Mouse (Mus musculus): ENCODE measurements around the gene Wscd2. TPM values are rescaled to one million over a fixed set of nuclear protein-coding genes. Genes with fewer than 3 reads are reported as not detected.

Wscd2 gene
- polyA plus RNA-seq, 1 experiment from 2014 or later, result 4.0 TPM

DNA sequence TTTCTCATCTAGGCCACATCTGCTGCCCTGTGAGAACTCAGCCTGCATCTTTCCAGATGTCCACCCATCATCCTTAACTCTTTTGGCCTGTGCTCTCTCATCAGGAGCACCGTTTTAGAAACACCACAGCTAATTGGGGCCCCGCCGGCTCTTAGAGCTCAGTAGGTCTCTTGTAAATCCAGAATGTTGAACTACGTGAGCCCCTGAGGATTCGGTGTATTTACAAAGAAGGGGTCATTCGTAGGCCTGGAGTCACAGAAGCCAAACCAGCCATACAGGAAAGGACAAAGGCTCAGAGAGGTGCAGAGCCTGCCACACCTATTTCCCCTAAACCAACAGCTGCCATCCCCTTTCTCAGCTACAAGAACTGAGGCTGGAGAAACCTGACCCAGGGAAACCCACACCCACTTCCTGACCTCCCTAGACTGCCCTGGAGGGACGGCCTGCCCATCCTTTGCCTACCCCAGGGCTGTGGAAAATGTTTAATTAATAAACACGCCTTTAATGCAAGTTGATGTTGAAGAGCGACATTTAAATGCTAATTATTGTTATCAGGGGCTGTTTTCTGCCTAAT is 106.7 kb downstream of the Wscd2 start:
- Histone ChIP-seq H3K4me3 (no peak overlapping the region), H3K36me3 (no peaks in the 10 kb centered on the region), H3K9me3 (no peaks in the 10 kb centered on the region), H3K9ac (no peak overlapping the region), H3K4me2 (no peak overlapping the region), H3K4me1 (no peaks in the 10 kb centered on the region), H3K27me3 (replicated peaks) (peaks cover 4% of the 10 kb centered on the region; the same call in 1 of the 2 replicates), H3K27ac (replicated peaks) (no peak overlapping the region)
- WGBS, result 62% methylated on average over 9 of the region's 9 CpGs
- ATAC-seq (ENCODE audit: extremely low read depth, insufficient number of reproducible peaks, low FRiP score, low TSS enrichment), result no peak

DNA sequence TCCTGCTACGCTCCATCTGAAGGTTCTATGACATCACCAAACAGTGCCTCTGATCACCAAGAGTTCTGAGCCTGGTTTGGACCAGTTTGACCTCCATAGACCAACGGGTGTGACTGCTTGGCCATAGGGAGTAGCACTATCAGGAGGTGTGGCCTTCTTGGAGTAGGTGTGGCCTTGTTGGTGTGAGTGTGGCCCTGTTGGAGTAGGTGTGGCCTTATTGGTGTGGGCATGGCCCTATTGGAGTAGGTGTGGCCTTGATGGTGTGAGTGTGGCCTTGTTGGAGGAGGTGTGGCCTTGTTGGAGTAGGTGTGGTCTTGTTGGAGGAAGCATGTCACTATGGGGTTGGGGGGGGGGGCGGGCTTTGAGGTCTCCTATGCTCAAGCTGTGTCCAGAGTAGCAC is 110.0 kb downstream of the Wscd2 start:
- H3K36me3 ChIP-seq, result no peaks in the 10 kb centered on the region
- H3K9ac ChIP-seq, result no peak overlapping the region
- WGBS, result 77% methylated on average over 3 of the region's 3 CpGs
- ATAC-seq (ENCODE audit: extremely low read depth, insufficient number of reproducible peaks, low FRiP score, low TSS enrichment), result no peak
- H3K4me3 ChIP-seq, result no peak overlapping the region
- no peaks in the 10 kb centered on the region for H3K9me3 ChIP-seq
- H3K4me1 ChIP-seq, result no peaks in the 10 kb centered on the region
- H3K27me3 ChIP-seq (replicated peaks), result no peaks in the 10 kb centered on the region; the same call in 1 of the 2 replicates
- no peak overlapping the region for H3K27ac ChIP-seq (replicated peaks)
- H3K4me2 ChIP-seq, result no peak overlapping the region

- H3K36me3 ChIP-seq, result no peaks in the 10 kb centered on the region
- ATAC-seq (ENCODE audit: extremely low read depth, insufficient number of reproducible peaks, low FRiP score, low TSS enrichment), result no peak
- no peaks in the 10 kb centered on the region for H3K9me3 ChIP-seq
- no peaks in the 10 kb centered on the region; the same call in 1 of the 2 replicates for H3K27me3 ChIP-seq (replicated peaks)
- H3K27ac ChIP-seq (replicated peaks), result no peak overlapping the region
- no peak overlapping the region for H3K4me2 ChIP-seq
- H3K9ac ChIP-seq, result no peak overlapping the region
- 81% methylated on average over 4 of the region's 4 CpGs for WGBS
- H3K4me1 ChIP-seq, result no peaks in the 10 kb centered on the region
- no peak overlapping the region for H3K4me3 ChIP-seq
These were observed 110.7 kb downstream of the Wscd2 start for GRCm38 (mm10) chr5:113600803-113601202.

GRCm38 (mm10) chr5:113603471-113603870 is 113.3 kb downstream of the Wscd2 start:
- Histone ChIP-seq H3K27me3 (replicated peaks) (peaks cover 6% of the 10 kb centered on the region), H3K27ac (replicated peaks) (no peak overlapping the region), H3K4me2 (no peak overlapping the region), H3K4me3 (no peak overlapping the region), H3K36me3 (no peaks in the 10 kb centered on the region), H3K9me3 (no peaks in the 10 kb centered on the region), H3K9ac (no peak overlapping the region), H3K4me1 (peaks cover 14% of the 10 kb centered on the region; the same call in 1 of the 2 replicates)
- ATAC-seq (ENCODE audit: extremely low read depth, insufficient number of reproducible peaks, low FRiP score, low TSS enrichment), result no peak
- WGBS, result 59% methylated on average over 9 of the region's 9 CpGs

GRCm38 (mm10) chr5:113604758-113605157 is 114.6 kb downstream of the Wscd2 start:
- Histone ChIP-seq H3K27me3 (replicated peaks) (peaks cover 12% of the 10 kb centered on the region), H3K9me3 (no peaks in the 10 kb centered on the region), H3K4me3 (no peak overlapping the region), H3K36me3 (no peaks in the 10 kb centered on the region), H3K27ac (replicated peaks) (no peak overlapping the region), H3K4me2 (no peak overlapping the region), H3K9ac (no peak overlapping the region), H3K4me1 (peaks cover 16% of the 10 kb centered on the region; the same call in 1 of the 2 replicates)
- ATAC-seq (ENCODE audit: extremely low read depth, insufficient number of reproducible peaks, low FRiP score, low TSS enrichment), result no peak
- WGBS, result 60% methylated on average over 4 of the region's 4 CpGs

DNA sequence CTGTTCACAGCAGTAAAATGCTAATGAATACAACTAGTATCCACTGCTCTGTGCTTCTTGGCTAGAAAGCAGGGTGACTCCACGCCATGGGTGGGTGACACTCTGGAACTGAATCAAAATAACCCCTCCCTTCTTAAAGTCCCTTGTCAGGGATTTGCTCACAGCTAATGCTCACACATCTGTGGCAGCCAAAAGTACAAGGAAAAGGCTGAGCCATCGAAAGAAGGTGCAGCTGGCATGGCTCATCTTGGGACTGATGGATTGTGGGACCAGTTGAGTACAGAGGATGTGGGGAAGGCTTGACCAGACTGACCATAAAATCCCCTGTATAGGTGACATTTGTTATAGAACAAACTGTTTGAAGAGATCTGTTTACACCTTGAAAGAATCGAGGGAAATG is 116.0 kb downstream of the Wscd2 start:
- WGBS, result 66% methylated on average over 3 of the region's 3 CpGs
- no peak for ATAC-seq (ENCODE audit: extremely low read depth, insufficient number of reproducible peaks, low FRiP score, low TSS enrichment)
- Histone ChIP-seq H3K4me3 (no peak overlapping the region), H3K27ac (replicated peaks) (no peak overlapping the region), H3K9ac (no peak overlapping the region), H3K4me2 (no peak overlapping the region), H3K36me3 (no peaks in the 10 kb centered on the region), H3K4me1 (peaks cover 16% of the 10 kb centered on the region; the same call in 1 of the 2 replicates), H3K27me3 (replicated peaks) (peaks cover 22% of the 10 kb centered on the region), H3K9me3 (no peaks in the 10 kb centered on the region)

- H3K4me2 ChIP-seq, result no peak overlapping the region
- peaks cover 20% of the 10 kb centered on the region for H3K4me1 ChIP-seq
- H3K36me3 ChIP-seq, result no peaks in the 10 kb centered on the region
- no peaks in the 10 kb centered on the region for H3K9me3 ChIP-seq
- H3K27me3 ChIP-seq (replicated peaks), result peaks cover 26% of the 10 kb centered on the region
- 66% methylated on average over 8 of the region's 8 CpGs for whole genome bisulfite sequencing
- ATAC-seq (ENCODE audit: extremely low read depth, insufficient number of reproducible peaks, low FRiP score, low TSS enrichment), result no peak
- H3K27ac ChIP-seq (replicated peaks), result peak overlapping the region; percentile 28; the same call in 1 of the 2 replicates
- H3K4me3 ChIP-seq, result no peak overlapping the region
- no peak overlapping the region for H3K9ac ChIP-seq
These were observed 117.0 kb downstream of the Wscd2 start for GRCm38 (mm10) chr5:113606961-113607785.

DNA sequence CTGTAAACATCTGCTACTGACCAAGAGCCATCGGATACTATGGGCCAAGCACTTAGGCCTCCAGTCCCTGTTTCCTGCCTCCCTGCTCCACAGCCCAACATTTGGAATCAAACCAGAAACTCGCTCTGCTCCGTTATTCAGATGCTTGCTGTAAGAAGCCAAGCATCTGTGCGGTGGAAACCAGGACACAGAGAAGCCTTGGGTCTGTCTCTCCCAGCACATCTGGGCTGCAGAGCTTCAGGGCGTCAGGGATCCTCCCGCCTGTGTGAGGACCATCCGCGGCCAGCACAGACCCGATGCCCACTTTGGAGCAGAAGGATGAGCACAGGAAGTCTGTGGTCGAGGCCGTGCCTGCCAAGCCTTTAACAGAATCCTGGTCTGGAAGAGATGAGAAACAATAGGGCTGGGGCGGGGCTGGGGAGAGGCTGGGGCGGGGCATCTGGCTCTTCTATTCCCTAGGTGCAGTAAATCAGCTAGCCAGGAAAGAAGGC is 117.9 kb downstream of the Wscd2 start:
- H3K9ac ChIP-seq, result no peak overlapping the region
- H3K4me2 ChIP-seq, result no peak overlapping the region
- H3K4me3 ChIP-seq, result no peak overlapping the region
- no peaks in the 10 kb centered on the region for H3K36me3 ChIP-seq
- 25% methylated on average over 13 of the region's 13 CpGs for WGBS
- H3K27me3 ChIP-seq (replicated peaks), result peaks cover 26% of the 10 kb centered on the region
- H3K4me1 ChIP-seq, result peaks cover 20% of the 10 kb centered on the region
- peak overlapping the region; percentile 28; the same call in 1 of the 2 replicates for H3K27ac ChIP-seq (replicated peaks)
- ATAC-seq (ENCODE audit: extremely low read depth, insufficient number of reproducible peaks, low FRiP score, low TSS enrichment), result no peak
- no peaks in the 10 kb centered on the region for H3K9me3 ChIP-seq

DNA sequence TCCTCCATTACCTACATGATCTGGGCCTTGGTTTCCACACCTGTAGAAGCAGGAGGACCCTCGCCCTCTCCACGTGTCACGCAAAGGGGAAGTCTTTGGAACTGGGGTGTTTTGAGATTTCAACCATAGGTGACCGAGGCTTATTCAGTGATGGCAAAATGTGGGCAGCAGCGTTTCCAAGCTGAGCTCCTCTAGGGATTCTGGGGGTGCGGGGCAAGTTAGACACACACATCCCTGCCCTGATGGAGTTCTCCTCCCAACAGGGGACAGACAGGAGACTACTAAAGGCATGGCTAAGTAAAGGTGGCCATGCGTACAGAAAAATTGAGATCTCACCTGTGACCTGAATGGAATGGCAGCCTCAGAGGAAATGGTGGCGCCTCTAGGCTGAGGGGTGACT is 118.4 kb downstream of the Wscd2 start:
- Histone ChIP-seq H3K27me3 (replicated peaks) (peaks cover 26% of the 10 kb centered on the region), H3K4me1 (peaks cover 20% of the 10 kb centered on the region), H3K4me2 (no peak overlapping the region), H3K9me3 (no peaks in the 10 kb centered on the region), H3K9ac (no peak overlapping the region), H3K36me3 (no peaks in the 10 kb centered on the region; the same call in 1 of the 2 replicates), H3K27ac (replicated peaks) (no peak overlapping the region), H3K4me3 (no peak overlapping the region)
- ATAC-seq (ENCODE audit: extremely low read depth, insufficient number of reproducible peaks, low FRiP score, low TSS enrichment), result no peak
- WGBS, result 74% methylated on average over 8 of the region's 8 CpGs

DNA sequence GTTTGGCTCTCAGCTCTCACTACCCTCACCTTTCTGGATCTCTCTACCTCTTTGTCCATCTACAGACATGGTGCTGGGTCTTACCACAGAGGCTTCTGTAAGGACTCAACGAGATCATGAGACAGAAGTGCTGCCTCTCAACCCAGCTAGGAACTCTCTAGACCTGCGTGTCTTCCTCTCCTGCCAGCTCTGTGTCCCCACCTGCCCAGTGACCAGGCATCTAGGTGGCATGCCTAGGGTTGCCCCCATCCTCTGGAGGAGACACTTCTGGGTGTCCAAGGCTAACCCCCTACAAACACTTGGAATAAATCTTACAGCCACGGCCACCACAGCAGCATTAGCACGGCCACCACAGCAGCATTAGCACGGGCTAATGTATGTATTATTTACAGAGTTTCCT is 119.8 kb downstream of the Wscd2 start:
- Histone ChIP-seq H3K4me2 (no peak overlapping the region), H3K27ac (replicated peaks) (no peak overlapping the region), H3K9ac (no peak overlapping the region), H3K36me3 (peaks cover 6% of the 10 kb centered on the region; the same call in 1 of the 2 replicates), H3K27me3 (replicated peaks) (peaks cover 26% of the 10 kb centered on the region), H3K9me3 (no peaks in the 10 kb centered on the region), H3K4me1 (peaks cover 20% of the 10 kb centered on the region), H3K4me3 (no peak overlapping the region)
- whole genome bisulfite sequencing, result 76% methylated on average over 5 of the region's 5 CpGs
- ATAC-seq (ENCODE audit: extremely low read depth, insufficient number of reproducible peaks, low FRiP score, low TSS enrichment), result no peak

GRCm38 (mm10) chr5:113610490-113610889 is 120.4 kb downstream of the Wscd2 start:
- Histone ChIP-seq H3K9me3 (no peaks in the 10 kb centered on the region), H3K4me1 (peaks cover 20% of the 10 kb centered on the region), H3K4me2 (no peak overlapping the region), H3K4me3 (no peak overlapping the region), H3K36me3 (peaks cover 6% of the 10 kb centered on the region; the same call in 1 of the 2 replicates), H3K27ac (replicated peaks) (no peak overlapping the region), H3K9ac (no peak overlapping the region), H3K27me3 (replicated peaks) (peaks cover 26% of the 10 kb centered on the region)
- WGBS, result 51% methylated on average over 6 of the region's 6 CpGs
- ATAC-seq (ENCODE audit: extremely low read depth, insufficient number of reproducible peaks, low FRiP score, low TSS enrichment), result no peak

All from heart, embryonic 13.5 days (tissue).